Mouse (Mus musculus) myocyte (in vitro differentiated cells): Measurements from ENCODE around the gene Fcrl1. TPM values are rescaled to one million over a fixed set of nuclear protein-coding genes. Genes with fewer than 3 reads are reported as not detected.

Experiments
- H3K27me3 ChIP-seq: one replicate; pipeline ENCODE4 v1.6.1; 2011; ENCODE audit not compliant: control insufficient read depth, insufficient read depth, insufficient read length
- H3K36me3 ChIP-seq: one replicate; pipeline ENCODE4 v1.6.1; 2011; ENCODE audit not compliant: control insufficient read depth, insufficient read depth
- H3K4me2 ChIP-seq: one replicate; pipeline ENCODE4 v1.6.1; 2011; ENCODE audit warnings: low read depth, control low read depth
- H3K4me3 ChIP-seq: one replicate; pipeline ENCODE4 v1.5.1; 2011; ENCODE audit warnings: mild to moderate bottlenecking, control low read depth, moderate library complexity
- H3K79me2 ChIP-seq: one replicate; pipeline ENCODE4 v1.6.1; 2011; ENCODE audit not compliant: control insufficient read depth, insufficient read depth
- H3ac ChIP-seq: one replicate; pipeline ENCODE4 v1.6.1; 2011; ENCODE audit not compliant: control insufficient read depth, insufficient read length
- CEBPB ChIP-seq: IDR thresholded peaks from 2 replicates; pipeline ENCODE4 v1.6.1; 2011; ENCODE audit warnings: mild to moderate bottlenecking, moderate library complexity; ENCODE audit not compliant: poor library complexity, insufficient read depth, severe bottlenecking
- E2F4 ChIP-seq: IDR thresholded peaks from one replicate; pipeline ENCODE4 v1.6.1; 2011; ENCODE audit warnings: mild to moderate bottlenecking, control low read depth, moderate library complexity; ENCODE audit not compliant: insufficient read depth
- MAX ChIP-seq: IDR thresholded peaks from one replicate; pipeline ENCODE4 v1.6.1; 2011; ENCODE audit warnings: low read depth, mild to moderate bottlenecking, control low read depth
- MYOD1 ChIP-seq, 3 experiments: IDR thresholded peaks; one replicate each; pipeline ENCODE4 v1.6.1; 2011; ENCODE audit warnings: control low read depth in 2 of 3, low read depth in 2 of 3, mild to moderate bottlenecking in 2 of 3, moderate library complexity in 1 of 3; ENCODE audit not compliant: insufficient read length in 2 of 3, control insufficient read depth in 1 of 3
- MYOG ChIP-seq, 3 experiments: IDR thresholded peaks; one replicate each; pipeline ENCODE4 v1.6.1; 2011; ENCODE audit warnings: control low read depth in 2 of 3, low read depth in 2 of 3, mild to moderate bottlenecking in 2 of 3; ENCODE audit not compliant: insufficient read length in 2 of 3, control insufficient read depth in 1 of 3, insufficient read depth in 1 of 3
- POLR2A ChIP-seq: IDR thresholded peaks from one replicate; pipeline ENCODE4 v1.6.1; 2011; ENCODE audit warnings: low read depth, mild to moderate bottlenecking, control low read depth, moderate library complexity; ENCODE audit not compliant: insufficient read length
- POLR2AphosphoS2 ChIP-seq: IDR thresholded peaks from one replicate; pipeline ENCODE4 v1.6.1; 2011; ENCODE audit warnings: low read depth, control low read depth; ENCODE audit not compliant: insufficient read length
- REST ChIP-seq: IDR thresholded peaks from one replicate; pipeline ENCODE4 v1.6.1; 2011; ENCODE audit warnings: mild to moderate bottlenecking, control low read depth, moderate library complexity; ENCODE audit not compliant: insufficient read depth, insufficient read length
- SRF ChIP-seq: IDR thresholded peaks from one replicate; pipeline ENCODE4 v1.6.1; 2011; ENCODE audit warnings: low read depth; ENCODE audit not compliant: control insufficient read depth, insufficient read length
- TCF12 ChIP-seq: IDR thresholded peaks from one replicate; pipeline ENCODE4 v1.6.1; 2011; ENCODE audit warnings: mild to moderate bottlenecking, control low read depth; ENCODE audit not compliant: poor library complexity, insufficient read depth, severe bottlenecking
- TCF3 ChIP-seq: IDR thresholded peaks from one replicate; pipeline ENCODE4 v1.6.1; 2011; ENCODE audit warnings: low read depth, control low read depth; ENCODE audit not compliant: insufficient read length
- USF1 ChIP-seq: IDR thresholded peaks from one replicate; pipeline ENCODE4 v1.6.1; 2011; ENCODE audit warnings: low read depth, mild to moderate bottlenecking, control low read depth, moderate library complexity
- polyA plus RNA-seq: library from polyadenylated mRNA; unstranded; fragments of >200 nt; fragmentation: generic; extraction: Trizol; gene quantifications from one replicate; pipeline ENCODE4 v1.2.1, GENCODE M21; 2012; ENCODE audit warnings: missing spikeins

The Fcrl1 gene
- polyA plus RNA-seq, 1 experiment, result not detected

DNA sequence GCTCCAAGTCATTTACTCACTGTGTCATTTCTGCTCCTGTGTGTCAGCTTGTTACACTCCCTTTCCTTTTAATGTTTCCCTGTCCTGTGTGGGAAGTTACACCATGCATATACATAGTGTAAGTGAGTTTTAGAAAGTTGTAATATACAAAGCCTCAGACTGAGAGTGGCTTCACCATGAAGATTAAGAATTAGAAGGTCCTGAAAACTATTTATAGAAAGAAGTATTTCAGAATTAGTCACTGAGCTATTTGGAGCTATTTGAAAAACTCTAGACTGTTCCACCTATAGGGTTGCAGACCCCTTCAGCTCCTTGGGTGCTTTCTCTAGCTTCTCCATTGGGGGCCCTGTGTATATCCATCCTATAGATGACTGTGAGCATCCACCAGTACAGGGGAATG is 17.0 kb upstream of the Fcrl1 start:
- Histone ChIP-seq H3K4me2 (no peak overlapping the region), H3K4me3 (no peak overlapping the region), H3ac (no peak overlapping the region), H3K36me3 (no peaks in the 10 kb centered on the region), H3K79me2 (no peaks in the 10 kb centered on the region), H3K27me3 (no peaks in the 10 kb centered on the region)
- TF ChIP-seq USF1, result no peak
- TF ChIP-seq MYOG (IDR thresholded peaks at IDR 0.05; ENCODE audit: control insufficient read depth in 1 of 3, insufficient read depth in 1 of 3, insufficient read length in 2 of 3, low read depth in 2 of 3), result no peak
- TF ChIP-seq POLR2A, result no peak
- TF ChIP-seq MYOD1 (IDR thresholded peaks at IDR 0.05; ENCODE audit: control insufficient read depth in 1 of 3, insufficient read length in 2 of 3, low read depth in 2 of 3), result no peak
- no peak for TF ChIP-seq POLR2AphosphoS2
- TF ChIP-seq TCF12, result no peak
- TF ChIP-seq CEBPB, result no peak
- no peak for TF ChIP-seq TCF3
- no peak for TF ChIP-seq E2F4
- no peak for TF ChIP-seq MAX
- TF ChIP-seq REST, result no peak
- no peak for TF ChIP-seq SRF

DNA sequence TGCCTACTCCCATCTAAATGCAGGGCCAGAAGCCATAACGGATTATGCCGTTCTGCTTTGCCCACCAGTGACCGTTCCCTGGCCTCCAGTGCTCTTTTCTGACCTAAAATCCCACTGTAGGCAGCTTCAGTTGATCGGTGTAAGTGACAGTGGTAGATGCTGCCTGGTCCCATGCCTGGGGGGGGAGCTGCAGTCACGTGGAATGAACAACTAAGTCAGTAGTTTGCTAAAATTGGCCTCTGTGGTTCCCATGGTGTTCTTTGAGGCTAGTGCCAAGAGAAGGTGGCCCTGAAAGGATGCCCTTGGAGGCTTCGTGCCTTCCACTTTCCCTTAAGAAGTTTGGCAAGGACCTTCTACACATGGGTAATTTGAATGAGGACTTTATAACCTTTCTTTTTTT is 15.7 kb upstream of the Fcrl1 start:
- H3K4me2 ChIP-seq, result no peak overlapping the region
- H3K27me3 ChIP-seq, result no peaks in the 10 kb centered on the region
- TF ChIP-seq TCF12 (no peak), CEBPB (no peak), POLR2AphosphoS2 (no peak), SRF (no peak), MAX (no peak), E2F4 (no peak), MYOD1 (IDR thresholded peaks at IDR 0.05; ENCODE audit: control insufficient read depth in 1 of 3, insufficient read length in 2 of 3, low read depth in 2 of 3) (no peak)
- no peaks in the 10 kb centered on the region for H3K36me3 ChIP-seq
- no peaks in the 10 kb centered on the region for H3K79me2 ChIP-seq
- H3ac ChIP-seq, result no peak overlapping the region
- no peak overlapping the region for H3K4me3 ChIP-seq

DNA sequence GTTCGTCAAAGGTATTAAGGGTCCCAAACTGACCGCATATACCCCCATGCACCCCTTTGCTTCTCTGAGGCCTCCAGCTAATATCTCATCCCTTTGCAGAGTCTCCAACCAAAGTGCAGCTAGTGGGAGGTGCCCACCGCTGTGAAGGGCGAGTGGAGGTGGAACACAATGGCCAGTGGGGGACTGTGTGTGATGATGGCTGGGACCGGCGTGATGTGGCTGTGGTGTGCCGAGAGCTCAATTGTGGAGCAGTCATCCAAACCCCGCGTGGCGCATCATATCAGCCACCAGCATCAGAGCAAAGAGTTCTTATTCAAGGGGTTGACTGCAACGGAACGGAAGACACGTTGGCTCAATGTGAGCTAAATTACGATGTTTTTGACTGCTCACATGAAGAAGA is 10.5 kb upstream of the Fcrl1 start:
- Histone ChIP-seq H3K36me3 (no peaks in the 10 kb centered on the region), H3K79me2 (no peaks in the 10 kb centered on the region), H3K27me3 (peaks cover 8% of the 10 kb centered on the region), H3ac (no peak overlapping the region), H3K4me2 (no peak overlapping the region), H3K4me3 (no peak overlapping the region)
- TF ChIP-seq POLR2A (no peak), E2F4 (no peak)

DNA sequence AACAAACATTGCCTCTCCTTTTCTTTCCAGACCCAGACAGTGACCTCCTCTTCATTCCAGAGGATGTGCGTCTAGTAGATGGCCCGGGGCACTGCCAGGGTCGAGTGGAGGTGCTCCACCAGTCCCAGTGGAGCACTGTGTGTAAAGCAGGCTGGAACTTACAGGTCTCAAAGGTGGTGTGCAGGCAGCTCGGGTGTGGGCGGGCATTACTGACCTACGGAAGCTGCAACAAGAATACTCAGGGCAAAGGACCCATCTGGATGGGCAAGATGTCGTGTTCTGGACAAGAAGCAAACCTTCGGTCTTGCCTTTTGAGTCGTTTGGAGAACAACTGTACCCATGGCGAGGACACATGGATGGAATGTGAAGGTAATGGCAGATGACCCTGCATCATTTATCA is 8.7 kb upstream of the Fcrl1 start:
- TF ChIP-seq TCF12 (no peak), POLR2A (no peak), MAX (no peak), POLR2AphosphoS2 (no peak), REST (no peak), MYOG (IDR thresholded peaks at IDR 0.05; ENCODE audit: control insufficient read depth in 1 of 3, insufficient read depth in 1 of 3, insufficient read length in 2 of 3, low read depth in 2 of 3) (no peak), TCF3 (no peak), SRF (no peak), E2F4 (no peak), CEBPB (no peak), USF1 (no peak), MYOD1 (IDR thresholded peaks at IDR 0.05; ENCODE audit: control insufficient read depth in 1 of 3, insufficient read length in 2 of 3, low read depth in 2 of 3) (no peak)
- no peaks in the 10 kb centered on the region for H3K79me2 ChIP-seq
- H3K4me2 ChIP-seq, result no peak overlapping the region
- H3K4me3 ChIP-seq, result no peak overlapping the region
- peaks cover 8% of the 10 kb centered on the region for H3K27me3 ChIP-seq
- H3K36me3 ChIP-seq, result no peaks in the 10 kb centered on the region
- no peak overlapping the region for H3ac ChIP-seq

DNA sequence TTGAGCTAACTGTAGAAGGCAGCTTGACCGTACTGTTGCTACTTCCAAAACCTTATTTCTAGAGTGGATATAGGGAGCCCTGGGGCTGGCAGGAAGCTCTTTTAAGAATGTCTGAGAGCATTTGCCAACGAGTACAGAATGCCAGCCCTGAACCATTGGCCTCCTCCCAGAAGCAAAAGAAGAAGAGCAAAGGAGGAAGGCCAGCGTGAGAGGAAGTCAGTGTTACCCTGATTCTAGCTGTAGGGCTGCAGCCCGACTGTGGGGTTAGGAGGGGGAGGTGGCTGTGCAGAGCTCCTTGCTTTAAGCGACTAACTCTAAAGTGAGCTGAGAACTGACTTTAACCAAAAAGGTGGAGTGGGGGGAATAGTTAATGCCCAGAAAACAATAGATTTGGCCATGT is 7.0 kb upstream of the Fcrl1 start:
- no peaks in the 10 kb centered on the region for H3K79me2 ChIP-seq
- H3ac ChIP-seq, result no peak overlapping the region
- no peak overlapping the region for H3K4me2 ChIP-seq
- no peaks in the 10 kb centered on the region for H3K36me3 ChIP-seq
- H3K27me3 ChIP-seq, result peaks cover 8% of the 10 kb centered on the region
- no peak overlapping the region for H3K4me3 ChIP-seq
- no peak for TF ChIP-seq REST

DNA sequence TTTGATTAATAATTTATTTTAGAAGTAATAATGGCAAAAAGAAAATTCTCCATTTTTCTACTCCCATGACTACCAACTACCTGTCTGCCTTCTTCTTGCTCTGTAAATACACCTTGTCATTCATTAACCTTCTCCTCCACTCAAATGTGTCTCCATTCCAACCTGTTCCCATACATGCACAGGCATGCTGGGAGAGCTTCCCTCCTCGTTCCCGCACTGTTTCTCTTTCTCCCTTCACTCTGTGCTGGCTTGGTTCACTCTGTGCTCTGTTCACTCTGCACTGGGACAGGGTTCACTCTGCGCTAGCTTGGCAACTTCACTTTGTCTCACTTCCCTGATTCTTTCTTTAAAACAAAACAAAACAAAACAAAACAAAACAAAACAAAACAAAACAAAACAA is 1.0 kb downstream of the Fcrl1 start:
- TF ChIP-seq USF1 (no peak), MYOG (IDR thresholded peaks at IDR 0.05; ENCODE audit: control insufficient read depth in 1 of 3, insufficient read depth in 1 of 3, insufficient read length in 2 of 3, low read depth in 2 of 3) (no peak), SRF (no peak), POLR2AphosphoS2 (no peak), POLR2A (no peak), TCF12 (no peak)
- Histone ChIP-seq H3K27me3 (no peaks in the 10 kb centered on the region), H3K79me2 (no peaks in the 10 kb centered on the region), H3ac (no peak overlapping the region), H3K4me3 (no peak overlapping the region), H3K36me3 (no peaks in the 10 kb centered on the region), H3K4me2 (no peak overlapping the region)
